In the genomic region with DNA sequence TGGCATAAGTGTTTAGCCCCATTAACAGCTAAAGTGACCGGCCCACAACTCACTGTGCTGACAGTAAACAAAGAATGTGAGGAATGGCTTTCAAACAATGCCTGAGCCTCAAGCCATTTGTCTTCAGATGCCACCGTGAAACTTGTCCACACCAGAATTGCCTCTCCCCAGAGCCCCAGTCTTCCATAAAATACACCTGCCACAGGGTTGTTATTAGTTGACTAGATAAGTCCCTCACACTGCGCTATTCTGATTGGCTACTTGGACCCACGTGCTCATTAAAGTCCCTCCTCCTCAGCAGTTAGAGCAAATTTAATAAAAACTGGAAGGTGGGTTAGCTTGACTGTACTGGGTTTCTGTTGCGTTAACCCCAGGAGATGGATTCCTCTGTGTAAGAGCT, we compare ENCODE assay signal across 20 mouse cellular contexts.
A peak's percentile ranks its signal among the peaks of the same experiment; 100 is the strongest.
DNase-seq lines count a peak whose midpoint lies in the region; ATAC-seq and TF ChIP-seq lines count a peak whose summit lies in the region.
"Had no signal": no experiment of that assay in that cellular context is flagged by ENCODE, and none has a peak within 500 bp of the region (broad histone marks: within the 10 kb centered on the region; RNA-seq: fewer than 3 reads in every experiment).

No protein-coding gene starts in this region.

- TF ChIP-seq RAD21 in MEL (IDR thresholded peaks at IDR 0.05; ENCODE audit: low read depth, low read length) = no peak

- TF ChIP-seq EP300 in MEL (IDR thresholded peaks at IDR 0.05; ENCODE audit: low read depth in 1 of 2, low read length in 2 of 2) = no peak

- H3K4me1 ChIP-seq in midbrain, embryonic 11.5 days (ENCODE audit: control insufficient read depth, insufficient read depth, low read length) = no peaks in the 10 kb centered on the region
- H3K4me1 ChIP-seq in midbrain, embryonic 13.5 days (replicated peaks) = peaks cover 8% of the 10 kb centered on the region; the same call in 1 of the 2 replicates
- no peaks in the 10 kb centered on the region for H3K4me1 ChIP-seq in MEL (ENCODE audit: control insufficient read depth in 1 of 2, insufficient read depth in 2 of 2, low read length in 2 of 2)

- H3K27me3 ChIP-seq in midbrain, embryonic 11.5 days (ENCODE audit: control insufficient read depth, insufficient read depth, low read length) = no peaks in the 10 kb centered on the region
- no peaks in the 10 kb centered on the region for H3K27me3 ChIP-seq in midbrain, embryonic 13.5 days
- H3K27me3 ChIP-seq in C2C12 (ENCODE audit: control insufficient read depth, insufficient read depth, insufficient read length) = peaks cover 10% of the 10 kb centered on the region
- peaks cover 0 to 4% of the 10 kb centered on the region in 2 experiments; a peak in 2 of 4 replicates for H3K27me3 ChIP-seq in MEL (ENCODE audit: control insufficient read depth in 1 of 2, insufficient read depth in 2 of 2, low read length in 2 of 2)
- H3K27me3 ChIP-seq: hindbrain, embryonic 13.5 days had no signal

- H3K27ac ChIP-seq in midbrain, embryonic 11.5 days (ENCODE audit: low read depth, low read length) = no peak overlapping the region
- H3K27ac ChIP-seq in midbrain, embryonic 13.5 days = no peak overlapping the region
- no peak overlapping the region for H3K27ac ChIP-seq in MEL (ENCODE audit: control insufficient read depth, low read depth, low read length)
- H3K27ac ChIP-seq: embryonic facial prominence, embryonic 10.5 days; forebrain, embryonic 13.5 days; gastrocnemius, adult 2 months; heart, embryonic 10.5 days; hindbrain, embryonic 13.5 days; hindbrain, postnatal 0 days had no signal

- no peak for TF ChIP-seq POLR2A in MEL (IDR thresholded peaks at IDR 0.05; ENCODE audit: control insufficient read depth in 1 of 2, insufficient read depth in 1 of 2, low read depth in 1 of 2, low read length in 2 of 2, poor library complexity in 1 of 2)

- H3K9ac ChIP-seq in midbrain, embryonic 11.5 days (ENCODE audit: low read length) = no peak overlapping the region
- no peak overlapping the region for H3K9ac ChIP-seq in midbrain, embryonic 13.5 days (replicated peaks)
- H3K9ac ChIP-seq in MEL (ENCODE audit: control insufficient read depth, low read depth, low read length, poor library complexity, severe bottlenecking) = no peak overlapping the region
- H3K9ac ChIP-seq: forebrain, embryonic 13.5 days; hindbrain, embryonic 13.5 days had no signal

- no peaks in the 10 kb centered on the region for H3K79me2 ChIP-seq in C2C12 (ENCODE audit: control insufficient read depth, insufficient read depth)
- H3K79me2 ChIP-seq in MEL (ENCODE audit: control insufficient read depth, insufficient read depth, low read length, poor library complexity) = no peaks in the 10 kb centered on the region

- no peak overlapping the region for H3ac ChIP-seq in C2C12 (ENCODE audit: control insufficient read depth, insufficient read length, low read depth)

- no peak for ATAC-seq in midbrain, embryonic 11.5 days (ENCODE audit: low FRiP score)
- no peak for ATAC-seq in midbrain, embryonic 13.5 days
- ATAC-seq: forebrain, embryonic 13.5 days; hindbrain, postnatal 0 days had no signal

- H3K9me3 ChIP-seq in midbrain, embryonic 11.5 days (ENCODE audit: control insufficient read depth, low read length) = no peaks in the 10 kb centered on the region
- H3K9me3 ChIP-seq in midbrain, embryonic 13.5 days = no peaks in the 10 kb centered on the region
- no peaks in the 10 kb centered on the region for H3K9me3 ChIP-seq in MEL (replicated peaks; ENCODE audit: insufficient read depth, low read length)
- H3K9me3 ChIP-seq: embryonic facial prominence, embryonic 10.5 days; forebrain, embryonic 13.5 days; heart, embryonic 10.5 days; hindbrain, embryonic 13.5 days had no signal

- no peaks in the 10 kb centered on the region for H3K36me3 ChIP-seq in midbrain, embryonic 11.5 days (ENCODE audit: control insufficient read depth, insufficient read depth, low read length)
- no peaks in the 10 kb centered on the region for H3K36me3 ChIP-seq in midbrain, embryonic 13.5 days
- no peaks in the 10 kb centered on the region for H3K36me3 ChIP-seq in C2C12 (ENCODE audit: control insufficient read depth, insufficient read depth)
- H3K36me3 ChIP-seq in MEL (ENCODE audit: control insufficient read depth in 1 of 2, insufficient read depth in 2 of 2, low read length in 2 of 2) = no peaks in the 10 kb centered on the region
- H3K36me3 ChIP-seq: embryonic facial prominence, embryonic 10.5 days; heart, embryonic 10.5 days; hindbrain, embryonic 13.5 days had no signal

- peak; percentile 81 for DNase-seq in midbrain, embryonic 11.5 days (ENCODE audit: low spot score, missing footprints)
- DNase-seq in MEL (ENCODE audit: low read depth, low spot score) = peak; percentile 5
- DNase-seq in mesoderm, embryonic 11.5 days (ENCODE audit: low read depth, low spot score) = peak; percentile 16
- DNase-seq in liver = no peak
- no peak for DNase-seq in left cerebral cortex, adult 18-20 months (ENCODE audit: low spot score in 2 of 2)
- DNase-seq: adrenal gland, adult 2 months; adrenal gland, postnatal 25 days; cerebellum, adult 2 months; cerebellum, postnatal 10 days; gastrocnemius, adult 2 months; gastrocnemius, postnatal 36 days; heart, adult 18-20 months; heart, postnatal 10 days had no signal

- WGBS in midbrain, embryonic 11.5 days = 74% methylated on average over 5 of the region's 5 CpGs
- 60% methylated on average over 5 of the region's 5 CpGs for WGBS in midbrain, embryonic 13.5 days

- no peak overlapping the region for H3K4me2 ChIP-seq in midbrain, embryonic 11.5 days
- no peak overlapping the region for H3K4me2 ChIP-seq in midbrain, embryonic 13.5 days (replicated peaks)
- H3K4me2 ChIP-seq: forebrain, embryonic 13.5 days; hindbrain, embryonic 13.5 days had no signal

- no peaks in the 10 kb centered on the region for H3K79me3 ChIP-seq in C2C12 (ENCODE audit: low read depth)

- TF ChIP-seq CTCF in C2C12 (IDR thresholded peaks at IDR 0.05; ENCODE audit: control insufficient read depth, insufficient read depth, insufficient read length) (no peak), MEL (IDR thresholded peaks at IDR 0.05 in 2 of 3, conservative IDR thresholded peaks at IDR 0.05 in 1 of 3; ENCODE audit: control insufficient read depth in 1 of 3, insufficient read depth in 1 of 3, low read depth in 2 of 3, low read length in 3 of 3, poor library complexity in 1 of 3, severe bottlenecking in 1 of 3) (no peak)

- no peak overlapping the region for H3K4me3 ChIP-seq in midbrain, embryonic 11.5 days (ENCODE audit: low read depth, low read length)
- H3K4me3 ChIP-seq in midbrain, embryonic 13.5 days (replicated peaks) = no peak overlapping the region
- H3K4me3 ChIP-seq in C2C12 (ENCODE audit: insufficient read depth, poor library complexity, severe bottlenecking) = no peak overlapping the region
- H3K4me3 ChIP-seq in MEL (ENCODE audit: control insufficient read depth in 1 of 2, insufficient read depth in 1 of 2, low read depth in 2 of 2, low read length in 2 of 2) = no peak overlapping the region
- H3K4me3 ChIP-seq: embryonic facial prominence, embryonic 10.5 days; forebrain, embryonic 13.5 days; gastrocnemius, adult 2 months; heart, embryonic 10.5 days; hindbrain, embryonic 13.5 days had no signal

TF ChIP-seq in C2C12, 6 proteins besides CTCF, POLR2A, EP300 and RAD21:
- TF ChIP-seq MYOD1 (IDR thresholded peaks at IDR 0.05; ENCODE audit: control insufficient read depth, insufficient read length, low read depth) = no peak
- TF ChIP-seq USF1 (IDR thresholded peaks at IDR 0.05; ENCODE audit: low read depth) = peak; percentile 30
- no peak for TF ChIP-seq MYOG (IDR thresholded peaks at IDR 0.05; ENCODE audit: control insufficient read depth, extremely low read depth, insufficient read length)

TF ChIP-seq in MEL, 35 proteins besides CTCF, POLR2A, EP300 and RAD21:
- TF ChIP-seq USF1 (IDR thresholded peaks at IDR 0.05; ENCODE audit: low read depth, low read length) (peak; percentile 72), MAX (IDR thresholded peaks at IDR 0.05; ENCODE audit: low read length) (no peak)

Comparison
In these comparisons a context has a peak if more than half of its experiments do, and no peak if none do; other contexts are left out.
1. DNase-seq: peak in midbrain, embryonic 11.5 days (single experiment), MEL (single experiment) and mesoderm, embryonic 11.5 days (single experiment); none in liver (single experiment) and left cerebral cortex, adult 18-20 months (0 of 2).